Mouse (Mus musculus) cerebellum, adult (tissue): Measurements from ENCODE around the gene Hist1h4f.

Source experiments
- ATAC-seq: cut with Nextera tagmentation; 2 replicates; pipeline ENCODE4 v1.9.2; 2017; ENCODE audit warnings: mild to moderate bottlenecking, moderate library complexity, mixed read lengths; ENCODE audit not compliant: insufficient number of reproducible peaks, low FRiP score, low TSS enrichment

Hist1h4f gene

GRCm38 (mm10) chr13:23535137-23536075 lies 16.0 kb downstream of the Hist1h4f start, which contains the start of gene Hist1h3g:
TSS of gene Hist1h3g (plus strand) at chr13:23535422.
- peak; percentile 87 for ATAC-seq

GRCm38 (mm10) chr13:23534368-23535131 lies 16.9 kb downstream of the Hist1h4f start:
- no peak for ATAC-seq

GRCm38 (mm10) chr13:23533560-23534367 lies 17.7 kb downstream of the Hist1h4f start, which contains the start of gene Hist1h2af:
TSS of gene Hist1h2af (plus strand) at chr13:23533906.
- peak; percentile 73 for ATAC-seq

GRCm38 (mm10) chr13:23532262-23533075 lies 19.0 kb downstream of the Hist1h4f start:
- ATAC-seq: no peak

- ATAC-seq: peak; percentile 83
Observed at GRCm38 (mm10) chr13:23530901-23531875, 20.3 kb downstream of the Hist1h4f start, which contains the start of gene Hist1h4h. TSS of gene Hist1h4h (plus strand) at chr13:23531050.

- no peak for ATAC-seq
Observed at GRCm38 (mm10) chr13:23530181-23530900, 21.1 kb downstream of the Hist1h4f start.

- no peak for ATAC-seq
Observed at GRCm38 (mm10) chr13:23529480-23530165, 21.8 kb downstream of the Hist1h4f start.

GRCm38 (mm10) chr13:23529005-23529404 lies 22.4 kb downstream of the Hist1h4f start:
- no peak for ATAC-seq

- ATAC-seq: 0 out of 2 replicates have a peak, but pooled peaks have one; percentile 22
Observed at GRCm38 (mm10) chr13:23526312-23526711, 25.1 kb downstream of the Hist1h4f start.

GRCm38 (mm10) chr13:23525901-23526300 lies 25.5 kb downstream of the Hist1h4f start:
- ATAC-seq: no peak

GRCm38 (mm10) chr13:23524654-23525053 lies 26.8 kb downstream of the Hist1h4f start:
- ATAC-seq: peak; percentile 38; the same call in 1 of the 2 replicates

- ATAC-seq: no peak
Observed at GRCm38 (mm10) chr13:23523976-23524375, 27.5 kb downstream of the Hist1h4f start.

- no peak for ATAC-seq
Observed at GRCm38 (mm10) chr13:23521703-23522102, 29.7 kb downstream of the Hist1h4f start.

- ATAC-seq: no peak
Observed at GRCm38 (mm10) chr13:23519416-23519815, 32.0 kb downstream of the Hist1h4f start.

- no peak for ATAC-seq
Observed at GRCm38 (mm10) chr13:23518885-23519284, 32.6 kb downstream of the Hist1h4f start.

GRCm38 (mm10) chr13:23518295-23518603 lies 33.2 kb downstream of the Hist1h4f start:
- no peak for ATAC-seq
